In genomic region chr8:3515771-3516417, GRCm38 (mm10) we compare ENCODE assay signal across 8 mouse cellular contexts. TPM values are rescaled to one million over a fixed set of nuclear protein-coding genes. Genes with fewer than 3 reads are reported as not detected.
DNase-seq lines count a peak whose midpoint lies in the region; ATAC-seq and TF ChIP-seq lines count a peak whose summit lies in the region.

No protein-coding gene starts in this region.

- DNase-seq in thymus, adult 2 months: peak; percentile 37
- no peak for DNase-seq in thymus, postnatal 25 days
- DNase-seq in cerebellum, postnatal 36 days: peak; percentile 36 to 47
- peak; percentile 75 for DNase-seq in kidney, adult 2 months
- peak; percentile 94 for DNase-seq in midbrain, embryonic 11.5 days (ENCODE audit: low spot score, missing footprints)
- DNase-seq in testis, postnatal 10 days (ENCODE audit: low spot score): peak; percentile 57

- H3K9ac ChIP-seq in limb, embryonic 12.5 days (replicated peaks): peak overlapping the region; percentile 47
- H3K9ac ChIP-seq in midbrain, embryonic 11.5 days (ENCODE audit: low read length): peak overlapping the region; percentile 68

- H3K4me3 ChIP-seq in thymus, adult 2 months (ENCODE audit: control insufficient read depth, insufficient read depth, low read length): peak overlapping the region; percentile 70
- H3K4me3 ChIP-seq in kidney, adult 2 months (ENCODE audit: insufficient read depth, low read depth, low read length): peak overlapping the region; percentile 64
- peak overlapping the region; percentile 56 for H3K4me3 ChIP-seq in limb, embryonic 12.5 days (replicated peaks)
- peak overlapping the region; percentile 55 for H3K4me3 ChIP-seq in midbrain, embryonic 11.5 days (ENCODE audit: low read depth, low read length)

- peaks cover 6% of the 10 kb centered on the region for H3K4me1 ChIP-seq in thymus, adult 2 months (replicated peaks; ENCODE audit: control insufficient read depth, insufficient read depth, low read length)
- H3K4me1 ChIP-seq in kidney, adult 2 months (ENCODE audit: control insufficient read depth, insufficient read depth, low read length): peaks cover 3% of the 10 kb centered on the region; the same call in 1 of the 2 replicates
- H3K4me1 ChIP-seq in limb, embryonic 12.5 days (replicated peaks): peaks cover 6% of the 10 kb centered on the region
- H3K4me1 ChIP-seq in midbrain, embryonic 11.5 days (ENCODE audit: control insufficient read depth, insufficient read depth, low read length): 0 out of 2 replicates have a peak, but pooled peaks cover 2% of the 10 kb centered on the region

- no peak for TF ChIP-seq CTCF in thymus, adult 2 months (IDR thresholded peaks at IDR 0.05; ENCODE audit: borderline replicate concordance, control insufficient read depth, extremely low read depth, insufficient read depth, low read length, poor library complexity)
- TF ChIP-seq CTCF in kidney, adult 2 months (conservative IDR thresholded peaks at IDR 0.05; ENCODE audit: insufficient read depth, insufficient read length, low read depth, low read length): no peak

- H3K4me2 ChIP-seq in limb, embryonic 12.5 days: peak overlapping the region; percentile 85
- H3K4me2 ChIP-seq in midbrain, embryonic 11.5 days: peak overlapping the region; percentile 85

- no peaks in the 10 kb centered on the region for H3K27me3 ChIP-seq in thymus, adult 2 months (ENCODE audit: control insufficient read depth, insufficient read depth, low read length)
- H3K27me3 ChIP-seq in kidney, adult 2 months (replicated peaks; ENCODE audit: control insufficient read depth, insufficient read depth, low read length): no peaks in the 10 kb centered on the region
- no peaks in the 10 kb centered on the region for H3K27me3 ChIP-seq in limb, embryonic 12.5 days
- H3K27me3 ChIP-seq in midbrain, embryonic 11.5 days (ENCODE audit: control insufficient read depth, insufficient read depth, low read length): no peaks in the 10 kb centered on the region

- ATAC-seq in granulocyte monocyte progenitor cell, adult 5-6 weeks (replicated peaks; ENCODE audit: poor library complexity, severe bottlenecking): peak; percentile 8
- ATAC-seq in limb, embryonic 12.5 days (ENCODE audit: insufficient number of reproducible peaks, insufficient read depth, low FRiP score, low TSS enrichment, low read depth): peak; percentile 13
- peak; percentile 38 for ATAC-seq in midbrain, embryonic 11.5 days (ENCODE audit: low FRiP score)

- H3K27ac ChIP-seq in thymus, adult 2 months (ENCODE audit: control insufficient read depth, insufficient read depth, low read length): peak overlapping the region; percentile 20; the same call in 1 of the 2 replicates
- peak overlapping the region; percentile 58 for H3K27ac ChIP-seq in kidney, adult 2 months (ENCODE audit: insufficient read depth, low read depth, low read length)
- H3K27ac ChIP-seq in limb, embryonic 12.5 days: peak overlapping the region; percentile 84
- H3K27ac ChIP-seq in midbrain, embryonic 11.5 days (ENCODE audit: low read depth, low read length): no peak overlapping the region

- no peaks in the 10 kb centered on the region for H3K36me3 ChIP-seq in thymus, adult 2 months (ENCODE audit: control insufficient read depth, insufficient read depth, low read length)
- H3K36me3 ChIP-seq in kidney, adult 2 months (ENCODE audit: control insufficient read depth, insufficient read depth, low read length): no peaks in the 10 kb centered on the region
- peaks cover 32% of the 10 kb centered on the region for H3K36me3 ChIP-seq in limb, embryonic 12.5 days
- peaks cover 3% of the 10 kb centered on the region; the same call in 1 of the 2 replicates for H3K36me3 ChIP-seq in midbrain, embryonic 11.5 days (ENCODE audit: control insufficient read depth, insufficient read depth, low read length)

- TF ChIP-seq POLR2A in thymus, adult 2 months (IDR thresholded peaks at IDR 0.05; ENCODE audit: control insufficient read depth, extremely low read depth, insufficient read depth, low read length, poor library complexity): no peak
- TF ChIP-seq POLR2A in kidney, adult 2 months (IDR thresholded peaks at IDR 0.05; ENCODE audit: low read depth, low read length): no peak

- no peaks in the 10 kb centered on the region for H3K9me3 ChIP-seq in limb, embryonic 12.5 days
- H3K9me3 ChIP-seq in midbrain, embryonic 11.5 days (ENCODE audit: control insufficient read depth, low read length): no peaks in the 10 kb centered on the region

- WGBS in thymus, adult 2 months: under 1% methylated on average over 25 of the region's 25 CpGs
- WGBS in kidney, adult 2 months: under 1% methylated on average over 25 of the region's 25 CpGs
- under 1% methylated on average over 25 of the region's 25 CpGs for WGBS in limb, embryonic 12.5 days
- under 1% methylated on average over 25 of the region's 25 CpGs for WGBS in midbrain, embryonic 11.5 days

RNA-seq across cellular contexts. Expression of gene Pnpla6, which starts 0.7 kb away (rescaled TPM):
- 56.1 and 61.6 TPM in 2 replicates for polyA plus RNA-seq in thymus, adult 2 months (2012; rRNA removed)
- 39.0 and 39.4 TPM in 2 replicates for total RNA-seq in granulocyte monocyte progenitor cell, adult 5-6 weeks (2014; fragmentation: Nextera tagmentation)
- total RNA-seq in granulocyte monocyte progenitor cell, adult 5-6 weeks (2017): 11.8 and 16.8 TPM in 2 replicates
- polyA plus RNA-seq in kidney, adult 2 months (2012; rRNA removed): 53.3 and 70.7 TPM in 2 replicates
- polyA plus RNA-seq in limb, embryonic 12.5 days (2016; fragmentation: Nextera tagmentation; extraction: Ambion mirVana): 22.9 and 29.5 TPM in 2 replicates
- polyA plus RNA-seq in midbrain, embryonic 11.5 days (2014; fragmentation: Nextera tagmentation; extraction: Ambion mirVana): 15.6 and 15.8 TPM in 2 replicates

RNA-seq across cellular contexts. Expression of gene Mcoln1, which starts 15.6 kb away (rescaled TPM):
- 312 and 481 TPM in 2 replicates for polyA plus RNA-seq in thymus, adult 2 months (2012; rRNA removed)
- 26.7 and 55.5 TPM in 2 replicates for total RNA-seq in granulocyte monocyte progenitor cell, adult 5-6 weeks (2014; fragmentation: Nextera tagmentation)
- 21.8 and 41.5 TPM in 2 replicates for total RNA-seq in granulocyte monocyte progenitor cell, adult 5-6 weeks (2017)
- polyA plus RNA-seq in kidney, adult 2 months (2012; rRNA removed): 239 and 302 TPM in 2 replicates
- 52.9 and 59.4 TPM in 2 replicates for polyA plus RNA-seq in limb, embryonic 12.5 days (2016; fragmentation: Nextera tagmentation; extraction: Ambion mirVana)
- polyA plus RNA-seq in midbrain, embryonic 11.5 days (2014; fragmentation: Nextera tagmentation; extraction: Ambion mirVana): 44.6 and 47.5 TPM in 2 replicates

RNA-seq across cellular contexts. Expression of gene Zfp358, which starts 23.0 kb away (rescaled TPM):
- 75.9 and 76.7 TPM in 2 replicates for polyA plus RNA-seq in thymus, adult 2 months (2012; rRNA removed)
- 11.8 and 17.0 TPM in 2 replicates for total RNA-seq in granulocyte monocyte progenitor cell, adult 5-6 weeks (2014; fragmentation: Nextera tagmentation)
- total RNA-seq in granulocyte monocyte progenitor cell, adult 5-6 weeks (2017): 3.3 and 5.0 TPM in 2 replicates
- polyA plus RNA-seq in kidney, adult 2 months (2012; rRNA removed): 43.2 and 58.6 TPM in 2 replicates
- 61.1 and 68.1 TPM in 2 replicates for polyA plus RNA-seq in limb, embryonic 12.5 days (2016; fragmentation: Nextera tagmentation; extraction: Ambion mirVana)
- polyA plus RNA-seq in midbrain, embryonic 11.5 days (2014; fragmentation: Nextera tagmentation; extraction: Ambion mirVana): 30.2 and 31.3 TPM in 2 replicates

RNA-seq across cellular contexts. Expression of gene Tex45, which starts 45.2 kb away (rescaled TPM):
- 0.20 TPM in 1 of 2 replicates, not detected in the other for polyA plus RNA-seq in thymus, adult 2 months (2012; rRNA removed)
- not detected in 2 replicates for total RNA-seq in granulocyte monocyte progenitor cell, adult 5-6 weeks (2014; fragmentation: Nextera tagmentation)
- not detected in 2 replicates for total RNA-seq in granulocyte monocyte progenitor cell, adult 5-6 weeks (2017)
- 0.05 and 0.11 TPM in 2 replicates for polyA plus RNA-seq in kidney, adult 2 months (2012; rRNA removed)
- polyA plus RNA-seq in limb, embryonic 12.5 days (2016; fragmentation: Nextera tagmentation; extraction: Ambion mirVana): not detected in 2 replicates
- 0.23 TPM in 1 of 2 replicates, not detected in the other for polyA plus RNA-seq in midbrain, embryonic 11.5 days (2014; fragmentation: Nextera tagmentation; extraction: Ambion mirVana)

RNA-seq across cellular contexts. Expression of gene Pex11g, which starts 48.4 kb away (rescaled TPM):
- polyA plus RNA-seq in thymus, adult 2 months (2012; rRNA removed): 3.1 TPM in 2 replicates
- 2.3 and 2.8 TPM in 2 replicates for total RNA-seq in granulocyte monocyte progenitor cell, adult 5-6 weeks (2014; fragmentation: Nextera tagmentation)
- 1.6 and 3.4 TPM in 2 replicates for total RNA-seq in granulocyte monocyte progenitor cell, adult 5-6 weeks (2017)
- 15.1 and 15.5 TPM in 2 replicates for polyA plus RNA-seq in kidney, adult 2 months (2012; rRNA removed)
- polyA plus RNA-seq in limb, embryonic 12.5 days (2016; fragmentation: Nextera tagmentation; extraction: Ambion mirVana): 5.9 and 7.6 TPM in 2 replicates
- 1.8 and 2.8 TPM in 2 replicates for polyA plus RNA-seq in midbrain, embryonic 11.5 days (2014; fragmentation: Nextera tagmentation; extraction: Ambion mirVana)
